Mouse (Mus musculus): ENCODE measurements at regions not wholly inside any gene's neighbourhood (a gene's known extent, or its start where the extent isn't known, plus 50 kb on each side); places are given as distances from the start of the nearest gene placed in this dataset.

DNA sequence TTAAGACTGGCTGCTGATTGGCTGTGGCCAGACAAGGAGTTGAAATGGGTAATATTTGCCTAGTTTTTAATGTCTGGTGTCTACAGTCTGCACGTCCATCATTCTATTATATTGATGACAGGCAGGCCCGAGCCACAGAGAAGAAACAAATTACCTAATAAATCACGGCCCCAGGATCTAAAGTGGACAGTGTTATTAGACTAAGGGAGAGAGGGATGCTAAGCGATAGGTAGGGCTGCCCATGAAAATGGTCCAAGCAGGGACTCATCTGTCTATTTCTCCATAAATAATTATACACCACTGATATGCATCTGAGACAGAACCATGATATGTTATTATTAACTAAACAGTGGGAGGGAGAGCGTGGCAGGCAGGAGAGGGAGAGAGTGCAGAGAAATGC, 114.1 kb upstream of the Tle3 start:
- in situ Hi-C loops (cut with MseI, MboI) = no loop called here

DNA sequence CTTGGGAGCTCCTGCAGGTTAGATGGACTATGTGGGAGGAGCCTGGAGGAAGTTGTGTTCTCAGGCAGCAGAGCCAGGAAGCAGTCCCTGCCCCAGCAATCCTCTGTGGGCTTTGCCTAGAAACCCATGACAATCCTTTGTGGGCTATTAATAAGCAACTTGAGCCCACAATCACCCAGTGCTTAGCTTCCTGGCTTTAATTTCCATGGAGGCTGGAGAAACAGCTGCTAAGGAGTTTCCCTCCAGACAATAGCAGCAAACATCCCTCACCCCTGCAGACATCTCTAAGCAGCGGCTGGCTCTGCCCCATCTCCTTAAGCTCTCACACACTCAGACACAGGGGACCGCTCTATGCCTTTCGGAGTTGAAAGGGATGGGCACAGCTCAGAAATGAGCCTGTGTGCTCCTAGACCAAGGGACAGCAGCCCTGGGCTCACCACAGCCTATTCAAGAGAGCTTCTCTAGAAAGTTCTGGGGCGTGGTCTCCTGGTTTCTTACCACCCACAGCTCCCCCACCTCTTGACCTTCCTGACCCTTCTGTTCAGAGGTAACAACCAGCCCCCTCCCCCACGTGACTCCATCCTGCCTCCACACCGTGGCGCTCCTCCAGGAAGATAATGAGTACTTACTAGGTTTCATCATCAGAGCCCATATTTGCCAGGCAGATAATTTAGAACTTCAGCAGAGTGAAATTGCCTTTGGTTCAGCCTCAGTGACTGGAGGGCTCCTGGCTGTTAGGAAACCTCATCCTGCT, 112.6 kb upstream of the Tle3 start:
- in situ Hi-C loops (cut with MseI, MboI) = no loop called here

DNA sequence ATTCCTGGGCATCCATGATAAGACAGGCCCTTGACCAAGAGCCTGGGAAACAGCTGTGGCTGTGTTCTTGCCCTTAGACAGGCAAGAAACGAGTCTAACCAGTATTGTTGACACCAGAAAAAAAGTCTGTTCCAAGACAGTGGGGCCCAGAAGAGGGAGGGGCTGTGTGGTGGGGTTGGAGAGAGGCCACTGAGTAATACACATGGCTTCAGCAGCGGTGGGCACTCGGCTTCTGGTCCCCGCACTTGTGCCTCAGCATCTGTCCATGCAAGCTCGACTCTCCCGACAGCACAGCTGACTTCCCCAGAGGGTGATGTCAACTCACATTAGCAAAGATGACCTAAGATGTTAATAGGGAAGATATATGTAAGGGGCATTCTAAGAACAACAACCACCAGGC, 110.9 kb upstream of the Tle3 start:
- in situ Hi-C loops (cut with MseI, MboI) = no loop called here

GRCm38 (mm10) chr9:61261739-61262333, 110.3 kb upstream of the Tle3 start:
- in situ Hi-C loops (cut with MseI, MboI) = no loop called here

DNA sequence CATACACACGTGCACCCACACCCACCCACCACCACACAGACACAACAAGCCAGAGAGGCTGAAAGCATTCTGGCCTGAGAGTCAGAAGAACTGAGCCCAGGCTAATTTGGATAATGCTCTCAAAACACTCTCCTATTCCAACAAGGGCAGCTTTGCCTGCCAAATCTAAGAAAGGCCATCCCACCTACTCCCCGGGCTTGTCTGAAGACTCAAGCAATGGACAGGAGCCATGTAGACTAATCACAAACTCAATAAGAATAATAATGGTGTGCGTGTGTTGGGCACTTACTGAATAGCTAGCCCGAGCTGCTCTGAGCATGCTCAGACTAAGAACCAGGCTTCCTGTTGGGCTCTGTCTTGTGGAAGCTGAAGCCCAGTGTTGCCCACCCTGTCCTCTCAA, 108.8 kb upstream of the Tle3 start:
- in situ Hi-C loops (cut with MseI, MboI) = no loop called here

DNA sequence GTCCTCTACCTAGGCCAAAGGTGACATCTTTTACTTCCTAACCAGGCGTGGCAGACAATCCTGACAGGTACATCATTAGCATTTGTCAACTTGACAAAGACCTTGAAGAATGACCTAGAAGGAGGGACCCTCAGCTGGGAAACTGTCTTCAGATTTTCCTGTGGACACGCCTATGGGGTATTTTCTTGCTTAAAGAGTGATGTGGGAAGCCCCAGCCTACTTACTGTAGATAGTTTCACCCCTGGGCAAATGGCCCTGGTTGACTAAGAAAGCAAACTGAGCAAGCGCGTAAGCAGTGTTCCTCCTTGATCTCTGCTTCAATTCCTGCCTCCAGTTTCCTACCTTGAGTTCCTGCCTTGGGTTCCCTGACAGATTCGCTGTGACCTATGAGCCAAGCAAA, 106.7 kb upstream of the Tle3 start:
- in situ Hi-C loops (cut with MseI, MboI) = no loop called here

DNA sequence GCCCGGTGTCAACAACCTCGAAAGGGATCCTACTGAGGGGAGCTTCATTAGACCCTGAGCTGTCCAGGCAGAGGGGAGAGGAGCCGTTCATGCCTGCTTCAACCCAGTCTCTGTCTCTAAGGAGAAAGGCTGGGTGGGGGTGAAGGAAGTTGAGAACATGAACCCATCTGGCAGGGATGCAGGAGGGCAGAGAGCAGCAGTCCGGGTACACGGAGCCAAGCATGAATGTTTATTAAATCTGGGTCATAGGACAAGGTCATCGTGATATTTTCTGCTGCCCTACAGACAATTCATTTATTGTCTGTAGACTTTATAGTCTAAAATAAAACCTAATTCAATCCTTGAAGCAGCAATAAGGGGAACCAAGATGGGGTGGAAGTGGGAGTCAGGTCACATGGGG, 105.2 kb upstream of the Tle3 start:
- in situ Hi-C loops (cut with MseI, MboI) = no loop called here

DNA sequence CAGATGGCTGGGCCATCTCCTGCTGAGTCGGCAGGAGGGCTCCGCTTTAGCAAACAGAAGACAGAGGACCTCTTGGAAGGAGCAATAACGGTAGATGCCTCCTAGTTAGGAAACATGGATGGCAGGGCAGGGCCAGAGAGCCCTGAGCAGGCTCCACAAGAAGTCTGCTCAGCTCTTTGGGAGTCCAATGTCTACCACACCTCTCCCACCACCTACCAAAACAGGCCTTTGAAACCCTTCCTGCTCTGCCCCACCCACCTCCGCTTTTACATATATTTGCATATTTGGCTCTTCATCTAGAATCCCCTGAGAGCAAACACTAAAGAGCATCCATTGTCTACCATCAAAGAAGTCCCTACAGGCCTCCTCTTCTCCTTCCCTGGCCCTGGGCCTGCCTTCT, 104.6 kb upstream of the Tle3 start:
- in situ Hi-C loops (cut with MseI, MboI) = no loop called here

- in situ Hi-C loops (cut with MseI, MboI) = no loop called here
These were observed 104.0 kb upstream of the Tle3 start for GRCm38 (mm10) chr9:61268162-61268561.

DNA sequence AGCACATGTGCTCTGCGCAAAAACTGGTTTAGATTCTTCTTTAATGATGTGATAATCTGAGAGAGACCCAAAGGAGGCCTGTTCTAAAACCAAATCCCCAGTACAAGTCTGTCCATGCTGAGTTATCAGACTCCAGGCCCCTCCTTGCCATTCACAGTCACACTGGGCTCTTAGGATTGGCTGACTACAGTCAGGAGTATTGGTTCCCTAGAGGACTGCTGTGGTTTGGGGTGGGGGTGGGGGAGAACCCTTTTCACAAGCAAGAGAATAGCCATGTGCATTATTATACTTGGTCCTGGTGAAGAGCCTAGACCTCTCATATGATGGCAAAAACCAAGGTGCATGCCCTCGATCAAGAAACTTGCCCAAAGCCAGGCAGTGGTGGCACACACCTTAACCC, 103.5 kb upstream of the Tle3 start:
- in situ Hi-C loops (cut with MseI, MboI) = no loop called here

GRCm38 (mm10) chr9:61269151-61269870, 102.9 kb upstream of the Tle3 start:
- in situ Hi-C loops (cut with MseI, MboI) = no loop called here

GRCm38 (mm10) chr9:61271243-61271642, 100.9 kb upstream of the Tle3 start:
- in situ Hi-C loops (cut with MseI, MboI) = no loop called here

GRCm38 (mm10) chr9:61271769-61272352, 100.3 kb upstream of the Tle3 start:
- in situ Hi-C loops (cut with MseI, MboI) = no loop called here

GRCm38 (mm10) chr9:61274020-61274419, 98.1 kb upstream of the Tle3 start:
- in situ Hi-C loops (cut with MseI, MboI) = no loop called here

DNA sequence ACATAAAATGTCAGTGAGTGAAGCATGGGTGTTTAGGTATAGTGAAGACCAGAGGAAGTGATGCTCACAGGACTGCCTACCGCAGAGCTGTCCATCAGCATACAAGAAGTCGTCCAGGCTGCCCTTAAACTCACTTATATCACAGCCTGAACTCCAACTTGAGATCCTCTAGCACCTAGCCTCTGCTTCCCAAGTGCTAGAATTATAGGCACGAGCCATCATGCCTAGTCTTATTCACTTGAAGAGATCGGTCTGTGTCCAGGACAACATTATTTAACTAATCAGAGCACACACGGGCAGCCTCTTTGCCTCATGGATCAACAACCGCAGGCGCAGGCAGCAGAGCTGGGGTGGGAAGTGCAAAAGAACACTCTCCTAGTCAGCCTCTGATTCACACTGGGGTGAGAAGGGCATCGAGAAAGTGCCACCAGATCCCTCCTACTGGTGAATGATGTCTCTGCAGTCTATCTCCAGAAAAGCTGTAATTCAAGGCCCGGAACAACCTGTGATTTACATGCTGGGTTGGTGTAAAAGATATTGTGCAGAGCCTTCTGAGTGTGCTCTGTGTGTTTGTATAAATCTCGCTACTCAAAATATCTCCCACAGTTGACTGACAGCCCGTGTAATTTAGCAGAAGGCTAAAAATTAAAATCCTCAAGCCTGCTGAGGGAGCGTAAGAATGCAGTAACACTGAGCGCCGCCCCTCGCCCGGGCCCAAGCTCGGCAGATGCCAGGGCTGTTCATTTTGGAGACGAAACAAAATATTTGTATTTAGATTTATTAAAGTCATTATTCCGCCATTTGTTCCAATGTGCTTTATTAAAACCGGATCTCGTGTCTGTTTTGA, 94.6 kb upstream of the Tle3 start:
- in situ Hi-C loops (cut with MseI, MboI) = no loop called here

DNA sequence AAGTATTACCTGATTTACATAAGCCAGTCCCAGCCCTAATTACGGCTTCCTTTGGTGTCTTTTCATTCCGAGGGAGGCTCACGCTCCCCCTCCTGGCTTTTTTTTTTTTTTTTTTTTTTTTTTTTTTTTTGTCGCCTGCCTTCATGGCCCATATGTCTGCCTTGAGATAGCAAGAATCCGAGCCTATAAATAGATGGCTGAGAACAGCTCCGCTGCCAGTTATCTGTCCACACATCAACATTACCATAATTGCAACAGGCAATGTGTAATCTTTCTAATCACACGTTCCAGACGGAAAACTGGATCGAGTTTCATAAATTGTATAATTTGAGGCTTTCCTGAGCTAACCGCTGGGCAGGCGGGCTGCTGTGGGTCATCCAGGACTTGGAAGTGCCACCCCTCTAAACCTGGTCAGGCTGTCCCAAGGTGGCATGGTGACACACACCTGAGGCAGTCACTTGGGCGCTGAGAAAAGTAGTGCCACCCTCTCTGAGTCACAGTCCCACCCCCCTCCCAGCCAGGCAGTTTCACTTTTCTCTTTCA, 93.9 kb upstream of the Tle3 start:
- in situ Hi-C loops (cut with MseI, MboI) = no loop called here

DNA sequence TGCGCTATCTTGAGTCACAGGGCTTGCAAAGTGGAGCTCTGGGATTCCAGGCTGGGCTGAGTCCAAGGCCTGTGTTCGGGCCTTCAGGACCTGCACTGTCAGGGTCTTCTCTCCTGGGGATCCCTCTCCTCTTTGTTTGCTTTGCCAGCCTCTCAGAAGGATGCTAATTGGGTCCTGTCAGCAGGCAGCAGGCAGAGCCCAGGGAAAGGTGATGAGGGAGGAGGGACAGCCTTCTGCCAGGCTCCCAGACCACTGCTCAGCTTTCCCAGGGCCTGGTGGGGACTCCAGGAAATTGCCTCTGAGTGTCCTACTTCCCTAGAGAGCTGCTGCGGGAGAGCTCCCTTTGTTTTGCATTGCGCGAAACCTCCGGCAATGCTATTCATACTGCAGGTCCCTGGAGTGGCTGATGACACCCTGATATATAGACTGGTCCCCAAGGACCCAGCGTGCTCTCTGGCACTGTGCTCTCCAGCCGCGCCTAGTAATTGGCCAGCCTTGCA, 93.1 kb upstream of the Tle3 start:
- in situ Hi-C loops (cut with MseI, MboI) = no loop called here

DNA sequence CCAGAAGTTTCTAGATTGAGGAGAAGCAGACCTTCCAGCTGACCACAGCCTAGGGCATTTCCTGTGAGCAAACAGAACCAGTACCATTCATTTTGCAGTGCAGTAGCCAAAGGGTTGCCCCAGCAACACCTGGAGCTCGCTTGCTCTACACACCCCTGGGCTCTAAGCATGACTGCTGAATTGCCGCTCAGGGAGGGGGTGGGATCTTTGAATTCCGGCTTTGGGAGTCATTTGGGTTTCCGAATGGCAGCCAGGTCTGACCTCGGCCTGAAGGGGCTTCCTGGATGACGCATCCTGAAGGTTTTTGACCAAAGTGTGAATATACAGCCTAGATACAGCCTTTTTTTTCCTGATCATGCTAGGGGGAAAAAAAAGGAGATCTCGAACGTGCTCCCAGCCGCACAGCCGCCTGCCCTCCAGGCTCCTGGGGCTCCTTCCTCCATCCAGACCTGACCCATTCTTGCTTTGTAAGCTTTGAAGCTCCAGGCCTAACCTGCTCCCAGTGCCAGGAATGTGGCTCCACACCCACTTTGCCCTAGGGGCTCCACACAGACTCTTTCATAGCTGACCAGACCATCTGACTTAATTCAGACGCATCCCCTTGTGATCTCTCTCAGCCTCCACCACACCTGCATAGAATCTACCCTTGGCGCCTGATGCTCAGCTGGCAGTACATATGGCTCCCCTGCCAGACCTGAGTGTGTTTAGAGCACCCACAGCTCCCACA, 91.1 kb upstream of the Tle3 start:
- in situ Hi-C loops (cut with MseI, MboI) = no loop called here

GRCm38 (mm10) chr9:61283311-61283710, 88.9 kb upstream of the Tle3 start:
- in situ Hi-C loops (cut with MseI, MboI) = no loop called here

- in situ Hi-C loops (cut with MseI, MboI) = no loop called here
These were observed 87.8 kb upstream of the Tle3 start for GRCm38 (mm10) chr9:61284201-61285021.
